Mouse (Mus musculus): ENCODE measurements around the gene Runx1. TPM values are rescaled to one million over a fixed set of nuclear protein-coding genes. Genes with fewer than 3 reads are reported as not detected.

The Runx1 gene
- total and polyA plus RNA-seq, 3 experiments, result 3.1 to 10.9 (median 4.7) TPM

- dilution Hi-C loops (cut with MboI; ENCODE audit: extremely low pct_ligation_motif_present, extremely low pct_unique_long_range_greater_than_20kb, low sequenced_read_pairs), result no loop called here
- H3K36me3 ChIP-seq (replicated peaks in 1 of 2; ENCODE audit: control insufficient read depth in 1 of 2, insufficient read depth in 1 of 2, low read length in 1 of 2), result no peaks in the 10 kb centered on the region
- H3K4me1 ChIP-seq (ENCODE audit: control insufficient read depth in 1 of 2, insufficient read depth in 2 of 2), result peaks cover 14 to 19% of the 10 kb centered on the region in 2 experiments
- H3K4me2 ChIP-seq (ENCODE audit: insufficient read depth, low read depth, poor library complexity, severe bottlenecking), result no peak overlapping the region
- H3K4me3 ChIP-seq (replicated peaks in 1 of 3; ENCODE audit: low read depth in 2 of 3, low read length in 2 of 3, poor library complexity in 1 of 3), result no peak overlapping the region
- in situ Hi-C loops (cut with MboI; ENCODE audit: low pct_ligation_motif_present, low pct_unique_long_range_greater_than_20kb, low sequenced_read_pairs), result no loop called here
- no peaks in the 10 kb centered on the region for H3K27me3 ChIP-seq (replicated peaks)
- H3K9me3 ChIP-seq (replicated peaks; ENCODE audit: low read length), result no peaks in the 10 kb centered on the region
- H3K9ac ChIP-seq (ENCODE audit: insufficient read depth, low read depth), result no peak overlapping the region
- TF ChIP-seq ETS1 (conservative IDR thresholded peaks at IDR 0.05; ENCODE audit: low read depth, low read length), result no peak
- TF ChIP-seq IRF4 (IDR thresholded peaks at IDR 0.05; ENCODE audit: low read depth, low read length), result no peak
- no peak for TF ChIP-seq SIN3A (IDR thresholded peaks at IDR 0.05; ENCODE audit: low read length)
- TF ChIP-seq TCF12 (IDR thresholded peaks at IDR 0.05; ENCODE audit: low read depth, low read length), result no peak
- TF ChIP-seq MAFK (IDR thresholded peaks at IDR 0.05; ENCODE audit: insufficient replicate concordance, low read length), result no peak
- no peak for TF ChIP-seq USF1 (IDR thresholded peaks at IDR 0.05; ENCODE audit: low read depth, low read length)
- no peak for TF ChIP-seq POLR2AphosphoS2 (IDR thresholded peaks at IDR 0.05; ENCODE audit: low read depth, low read length)
- TF ChIP-seq RAD21 (IDR thresholded peaks at IDR 0.05; ENCODE audit: low read depth, low read length), result no peak
- TF ChIP-seq ZMIZ1 (IDR thresholded peaks at IDR 0.05; ENCODE audit: low read depth, low read length), result no peak
- TF ChIP-seq GABPA (IDR thresholded peaks at IDR 0.05; ENCODE audit: insufficient replicate concordance, low read depth, low read length), result no peak
- TF ChIP-seq MXI1 (IDR thresholded peaks at IDR 0.05; ENCODE audit: low read depth, low read length), result no peak
- TF ChIP-seq MEF2A (IDR thresholded peaks at IDR 0.05; ENCODE audit: borderline replicate concordance, low read depth, low read length), result no peak
- no peak for TF ChIP-seq USF2 (conservative IDR thresholded peaks at IDR 0.05; ENCODE audit: low read depth, low read length)
- TF ChIP-seq JUN (IDR thresholded peaks at IDR 0.05; ENCODE audit: insufficient read depth, low read depth, low read length), result no peak
- no peak for TF ChIP-seq SMC3 (IDR thresholded peaks at IDR 0.05; ENCODE audit: low read depth, low read length)
- TF ChIP-seq BHLHE40 (IDR thresholded peaks at IDR 0.05; ENCODE audit: low read depth, low read length), result no peak
- no peak overlapping the region for H3K27ac ChIP-seq (ENCODE audit: insufficient read depth, low read depth)
- no peak for DNase-seq (ENCODE audit: extremely low read depth)
- no peaks in the 10 kb centered on the region for H3K79me2 ChIP-seq (replicated peaks; ENCODE audit: control insufficient read depth, extremely low read depth, insufficient read depth, poor library complexity, severe bottlenecking)
Measured at GRCm38 (mm10) chr16:92861571-92861970, 35.6 kb upstream of the Runx1 start.

GRCm38 (mm10) chr16:92860649-92861048, 34.7 kb upstream of the Runx1 start:
- in situ Hi-C loops (cut with MboI; ENCODE audit: low pct_ligation_motif_present, low pct_unique_long_range_greater_than_20kb, low sequenced_read_pairs), result no loop called here
- Histone ChIP-seq H3K36me3 (replicated peaks in 1 of 2; ENCODE audit: control insufficient read depth in 1 of 2, insufficient read depth in 1 of 2, low read length in 1 of 2) (no peaks in the 10 kb centered on the region), H3K27ac (ENCODE audit: insufficient read depth, low read depth) (no peak overlapping the region), H3K27me3 (replicated peaks) (no peaks in the 10 kb centered on the region), H3K9me3 (replicated peaks; ENCODE audit: low read length) (no peaks in the 10 kb centered on the region), H3K4me1 (ENCODE audit: control insufficient read depth in 1 of 2, insufficient read depth in 2 of 2) (peaks cover 13 to 18% of the 10 kb centered on the region in 2 experiments), H3K79me2 (replicated peaks; ENCODE audit: control insufficient read depth, extremely low read depth, insufficient read depth, poor library complexity, severe bottlenecking) (no peaks in the 10 kb centered on the region), H3K4me3 (replicated peaks in 1 of 3; ENCODE audit: low read depth in 2 of 3, low read length in 2 of 3, poor library complexity in 1 of 3) (no peak overlapping the region), H3K4me2 (ENCODE audit: insufficient read depth, low read depth, poor library complexity, severe bottlenecking) (no peak overlapping the region), H3K9ac (ENCODE audit: insufficient read depth, low read depth) (no peak overlapping the region)
- TF ChIP-seq NELFE (IDR thresholded peaks at IDR 0.05; ENCODE audit: low read depth, low read length) (no peak), MAFK (IDR thresholded peaks at IDR 0.05; ENCODE audit: insufficient replicate concordance, low read length) (no peak), CTCF (conservative IDR thresholded peaks at IDR 0.05 in 1 of 2, IDR thresholded peaks at IDR 0.05 in 1 of 2; ENCODE audit: low read depth in 2 of 2, low read length in 2 of 2) (no peak), ZKSCAN1 (IDR thresholded peaks at IDR 0.05; ENCODE audit: borderline replicate concordance, low read depth, low read length) (no peak), POLR2AphosphoS2 (IDR thresholded peaks at IDR 0.05; ENCODE audit: low read depth, low read length) (no peak), MXI1 (IDR thresholded peaks at IDR 0.05; ENCODE audit: low read depth, low read length) (no peak), NRF1 (IDR thresholded peaks at IDR 0.05; ENCODE audit: low read depth, low read length) (no peak), EP300 (IDR thresholded peaks at IDR 0.05; ENCODE audit: low read length) (no peak)
- DNase-seq (ENCODE audit: extremely low read depth), result no peak
- dilution Hi-C loops (cut with MboI; ENCODE audit: extremely low pct_ligation_motif_present, extremely low pct_unique_long_range_greater_than_20kb, low sequenced_read_pairs), result no loop called here
